Mouse (Mus musculus) ES-Bruce4 (cell line): ENCODE measurements around the gene Abca6.

Experiments
- CTCF ChIP-seq: IDR thresholded peaks from one replicate; pipeline ENCODE4 v1.8.1; 2011; ENCODE audit warnings: low read depth, low read length
- EP300 ChIP-seq: IDR thresholded peaks from 2 replicates; pipeline ENCODE4 v1.6.1; 2011; ENCODE audit warnings: low read depth, low read length; ENCODE audit not compliant: insufficient read depth
- POLR2A ChIP-seq: IDR thresholded peaks from one replicate; pipeline ENCODE4 v1.8.1; 2011; ENCODE audit warnings: low read length; ENCODE audit not compliant: insufficient read depth

- TF ChIP-seq EP300 (no peak), CTCF (no peak), POLR2A (no peak)
These were observed 36.1 kb upstream of the Abca6 start for GRCm38 (mm10) chr11:110287694-110288093.
